Mouse (Mus musculus) adrenal gland, adult (tissue): Measurements from ENCODE around the gene Olfr1218.
A peak's percentile ranks its signal among the peaks of the same experiment; 100 is the strongest.

ENCODE experiments used
- DNase-seq, 2 experiments: peaks; one replicate each; pipeline ENCODE4 v3.0.0; 2022 to 2023; ENCODE audit warnings: low spot score in 1 of 2; ENCODE audit not compliant: inconsistent age in 2 of 2

Gene Olfr1218

GRCm38 (mm10) chr2:89061087-89061486 is at the start of gene Olfr1218:
Gene Olfr1218, minus strand, starts transcription at chr2:89061187.
- no peak for DNase-seq

DNA sequence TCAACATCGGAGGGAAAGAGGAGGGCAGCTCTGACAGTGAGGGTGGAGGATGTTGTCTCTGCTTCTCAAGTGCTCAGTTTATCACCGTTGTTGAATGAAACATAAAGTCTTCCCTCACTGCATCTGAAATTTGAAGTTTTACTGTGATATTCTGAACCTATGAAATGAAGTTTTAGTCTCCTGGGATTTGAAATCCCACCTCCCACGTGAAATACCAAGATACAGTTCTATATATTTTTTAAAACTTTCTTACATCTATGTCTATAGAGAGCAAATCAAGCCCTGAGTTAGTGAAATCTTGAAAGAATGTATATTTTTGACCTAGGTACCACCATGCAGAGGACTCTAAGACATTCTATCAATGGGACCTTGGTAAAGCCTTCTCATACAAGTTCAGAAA is 45.7 kb upstream of the Olfr1218 start, which contains the start of gene Olfr1220:
Gene Olfr1220 (minus strand): TSS at position 101 of the 400 bp plus-strand sequence.
- DNase-seq: no peak

DNA sequence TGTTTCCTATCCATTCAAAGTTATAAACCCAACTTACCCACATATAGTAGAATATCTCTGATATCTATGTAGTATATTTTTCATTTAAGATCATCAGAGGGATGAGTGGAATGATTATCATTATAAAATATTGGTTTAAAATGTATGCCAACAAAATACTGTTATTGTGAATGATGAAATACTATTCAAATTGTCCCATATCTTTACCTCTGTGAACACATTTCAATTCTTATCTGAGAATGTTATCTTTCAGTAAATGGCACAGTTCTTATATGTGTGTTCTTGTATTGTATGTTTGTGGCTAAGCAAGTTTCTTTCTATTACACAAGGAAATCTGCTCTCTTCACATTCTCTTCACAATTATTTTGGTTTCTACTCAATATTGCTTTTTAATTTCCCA is 44.7 kb upstream of the Olfr1218 start:
- DNase-seq: no peak

DNA sequence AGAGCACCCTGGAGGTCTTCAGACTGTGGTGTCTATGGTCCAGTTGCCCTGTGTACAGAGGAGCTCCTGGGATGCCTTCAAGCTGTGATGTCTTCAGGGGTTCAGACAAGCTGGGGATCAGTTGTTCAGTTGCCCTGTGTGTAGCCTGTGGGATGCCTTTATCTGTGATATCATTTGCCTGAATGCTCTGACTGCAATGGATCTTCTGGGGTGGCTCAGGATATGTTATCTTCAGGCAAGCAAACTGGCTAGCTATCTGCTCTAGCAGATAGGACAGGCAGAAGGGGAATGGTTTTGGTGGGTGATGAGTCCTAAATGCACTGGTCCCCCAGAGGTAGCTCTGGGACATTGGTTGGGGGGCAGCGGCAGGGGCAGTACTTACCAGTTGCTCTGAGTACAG is 32.9 kb upstream of the Olfr1218 start:
- no peak for DNase-seq

- no peak for DNase-seq
Measured at GRCm38 (mm10) chr2:89083413-89083812, 22.4 kb upstream of the Olfr1218 start, which contains the start of gene Olfr1219. Gene Olfr1219, minus strand, starts transcription at chr2:89083513.

DNA sequence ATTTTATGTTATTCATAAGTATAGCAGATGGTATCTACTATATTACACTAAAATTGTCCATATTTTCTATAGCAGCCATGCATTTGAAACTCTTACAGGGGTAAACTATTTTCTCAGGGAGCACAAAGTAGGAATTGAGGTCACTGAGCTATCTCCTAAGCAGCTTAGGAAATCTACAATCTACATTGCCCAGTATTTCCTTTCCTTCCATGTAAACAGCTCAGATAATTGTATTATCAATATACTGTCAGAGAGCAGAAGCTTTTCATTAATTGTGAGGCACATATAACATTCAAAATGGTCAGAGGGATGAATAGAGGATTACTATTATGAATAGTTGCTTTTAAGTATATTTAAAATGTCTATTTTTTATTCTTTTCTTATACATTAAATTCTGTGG is 20.5 kb upstream of the Olfr1218 start:
- DNase-seq: no peak

DNA sequence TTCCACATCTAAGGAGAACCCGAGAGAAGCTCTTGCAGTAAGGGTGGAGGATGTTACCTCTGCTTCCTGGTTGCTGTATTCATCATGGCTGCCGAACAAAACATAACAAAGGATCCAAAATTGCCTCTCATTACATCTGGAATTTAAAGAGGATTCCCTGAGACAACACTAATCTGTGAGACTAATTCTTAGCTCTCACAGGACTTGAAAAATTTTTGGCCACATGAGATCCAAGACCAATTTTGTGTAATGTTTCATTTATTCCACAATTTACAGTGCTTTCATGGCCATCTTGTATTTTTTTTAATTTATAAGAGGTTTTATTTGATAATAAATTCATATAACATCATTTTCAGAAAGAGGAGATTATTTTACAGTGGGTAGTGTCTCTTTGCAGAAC is 29.0 kb downstream of the Olfr1218 start, which contains the start of gene Olfr1217:
Gene Olfr1217 (minus strand): TSS at position 101 of the 400 bp plus-strand sequence.
- DNase-seq: no peak

- DNase-seq: peak; percentile 7 to 56
Measured at GRCm38 (mm10) chr2:89021436-89021835, 39.6 kb downstream of the Olfr1218 start.

DNA sequence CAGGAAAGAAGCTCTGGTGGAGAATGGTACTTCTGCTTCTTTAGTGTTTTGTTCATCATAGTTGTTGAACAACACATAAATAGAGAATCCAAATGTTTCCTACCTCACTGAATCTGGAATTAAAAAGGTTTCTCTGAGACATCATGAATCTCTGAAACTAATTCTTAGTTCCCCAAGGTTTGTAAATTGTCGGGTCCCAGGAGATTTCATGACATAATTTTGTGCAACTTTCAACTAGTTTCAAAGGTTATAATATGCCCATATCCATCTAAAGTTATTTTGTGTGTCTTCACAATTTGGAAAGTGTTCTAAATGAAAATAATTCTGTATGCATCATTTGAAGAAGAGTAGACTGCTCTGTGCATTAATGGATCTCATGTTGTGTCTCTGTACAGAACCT is 42.7 kb downstream of the Olfr1218 start, which contains the start of gene Olfr1216:
Gene Olfr1216 (minus strand): TSS at position 101 of the 400 bp plus-strand sequence.
- DNase-seq: no peak

GRCm38 (mm10) chr2:89006873-89007272 is 54.1 kb downstream of the Olfr1218 start, which contains the start of gene Olfr1215:
Gene Olfr1215, minus strand, starts transcription at chr2:89006973.
- DNase-seq: no peak
